Mouse (Mus musculus): ENCODE data around the gene Rpl13a. TPM values are rescaled to one million over a fixed set of nuclear protein-coding genes. Genes with fewer than 3 reads are reported as not detected.

Gene Rpl13a
- total and polyA plus RNA-seq, 2 experiments from 2014 or later: 701 to 1,048 TPM

DNA sequence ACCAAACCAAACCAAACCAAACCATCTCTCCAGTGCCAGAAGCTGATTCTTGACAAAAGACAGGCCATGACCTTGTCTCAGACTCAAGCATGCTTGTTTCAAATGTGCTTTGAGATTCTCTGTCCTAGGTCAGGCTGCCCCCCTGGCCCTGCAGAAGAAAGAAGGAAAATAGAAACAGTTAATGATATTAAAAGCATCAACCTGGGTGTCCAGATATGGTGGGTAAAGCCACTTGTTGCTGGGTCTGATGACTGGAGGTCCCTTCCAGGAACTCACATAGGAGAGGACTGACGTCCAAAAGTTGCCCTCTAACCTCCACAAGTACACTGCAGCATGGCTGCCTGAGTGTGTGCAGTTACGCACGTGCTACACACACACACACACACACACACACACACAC lies 32.3 kb upstream of the Rpl13a start:
- no peak overlapping the region for H3K4me2 ChIP-seq (ENCODE audit: low read depth, low read length, poor library complexity, severe bottlenecking)
- peaks cover 28% of the 10 kb centered on the region for H3K36me3 ChIP-seq (ENCODE audit: insufficient read depth, low read length)
- WGBS: 88% methylated on average over 3 of the region's 3 CpGs
- no peaks in the 10 kb centered on the region for H3K9me3 ChIP-seq (ENCODE audit: low read length)
- H3K4me1 ChIP-seq (ENCODE audit: insufficient read depth, low read length): peaks cover 8% of the 10 kb centered on the region; the same call in 1 of the 2 replicates
- H3K4me3 ChIP-seq (ENCODE audit: low read depth, low read length): no peak overlapping the region
- TF ChIP-seq CTCF (IDR thresholded peaks at IDR 0.05): no peak
- H3K9ac ChIP-seq (replicated peaks; ENCODE audit: low read length, poor library complexity, severe bottlenecking): no peak overlapping the region
- H3K27ac ChIP-seq (ENCODE audit: low read depth, low read length): no peak overlapping the region
- DNase-seq (ENCODE audit: low spot score) (no peak), ATAC-seq (ENCODE audit: low FRiP score) (no peak)
- peaks cover 22% of the 10 kb centered on the region for H3K27me3 ChIP-seq (ENCODE audit: insufficient read depth, low read length)

DNA sequence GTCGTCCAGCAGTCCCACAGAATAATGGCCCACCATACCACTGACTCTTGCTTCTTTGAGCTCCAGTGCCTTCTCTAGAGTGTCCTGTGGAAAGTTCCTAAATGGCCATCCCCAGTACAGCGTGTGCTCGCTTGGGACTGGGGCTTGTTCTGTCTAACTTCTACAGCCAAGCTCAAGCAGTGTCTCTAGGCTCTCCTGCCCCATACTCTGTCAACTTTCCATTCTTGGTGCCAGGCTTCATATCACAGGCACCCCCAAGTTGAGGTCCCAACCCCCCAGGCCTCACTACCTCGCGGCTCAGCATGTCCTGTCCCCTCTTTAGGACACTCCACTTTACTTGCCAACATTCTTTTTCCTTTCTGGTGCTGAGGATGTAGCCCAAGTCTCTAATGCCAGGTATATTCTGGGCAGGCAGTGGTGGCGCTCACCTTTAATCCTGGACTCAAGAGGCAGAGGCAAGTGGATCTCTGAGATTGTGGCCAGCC lies 31.8 kb upstream of the Rpl13a start:
- 96% methylated on average over 6 of the region's 6 CpGs for WGBS
- H3K9me3 ChIP-seq (ENCODE audit: low read length): no peaks in the 10 kb centered on the region
- H3K9ac ChIP-seq (replicated peaks; ENCODE audit: low read length, poor library complexity, severe bottlenecking): no peak overlapping the region
- no peak overlapping the region for H3K27ac ChIP-seq (ENCODE audit: low read depth, low read length)
- H3K36me3 ChIP-seq (ENCODE audit: insufficient read depth, low read length): peaks cover 28% of the 10 kb centered on the region
- ATAC-seq (ENCODE audit: low FRiP score) (no peak), DNase-seq (ENCODE audit: low spot score) (no peak)
- peaks cover 17% of the 10 kb centered on the region for H3K27me3 ChIP-seq (ENCODE audit: insufficient read depth, low read length)
- TF ChIP-seq CTCF (IDR thresholded peaks at IDR 0.05): no peak
- no peak overlapping the region for H3K4me3 ChIP-seq (ENCODE audit: low read depth, low read length)
- no peak overlapping the region for H3K4me2 ChIP-seq (ENCODE audit: low read depth, low read length, poor library complexity, severe bottlenecking)
- peaks cover 8% of the 10 kb centered on the region; the same call in 1 of the 2 replicates for H3K4me1 ChIP-seq (ENCODE audit: insufficient read depth, low read length)

DNA sequence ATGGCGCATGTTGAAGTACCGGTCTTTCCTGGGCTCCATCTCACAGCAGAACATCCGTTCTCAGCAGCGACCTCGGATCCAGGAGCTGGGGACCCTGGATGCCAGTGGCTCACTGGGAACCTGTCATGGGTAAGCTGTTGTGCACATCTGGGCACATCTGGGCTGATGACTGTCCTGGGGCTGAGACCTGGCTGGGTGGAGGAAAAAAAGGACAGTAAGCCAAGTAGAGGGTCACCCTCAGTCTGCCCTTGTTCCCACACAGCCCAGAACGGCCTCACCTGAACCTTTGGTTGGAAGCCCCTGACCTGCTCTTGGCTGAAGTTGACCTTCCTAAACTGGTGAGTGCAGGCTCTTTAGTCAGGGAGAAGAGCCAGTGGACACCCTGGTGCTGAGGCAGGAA lies 30.4 kb upstream of the Rpl13a start:
- Histone ChIP-seq H3K4me3 (ENCODE audit: low read depth, low read length) (no peak overlapping the region), H3K36me3 (ENCODE audit: insufficient read depth, low read length) (peaks cover 28% of the 10 kb centered on the region), H3K27me3 (ENCODE audit: insufficient read depth, low read length) (peaks cover 3% of the 10 kb centered on the region; the same call in 1 of the 2 replicates), H3K9ac (replicated peaks; ENCODE audit: low read length, poor library complexity, severe bottlenecking) (no peak overlapping the region), H3K4me2 (ENCODE audit: low read depth, low read length, poor library complexity, severe bottlenecking) (no peak overlapping the region), H3K27ac (ENCODE audit: low read depth, low read length) (no peak overlapping the region), H3K4me1 (ENCODE audit: insufficient read depth, low read length) (peaks cover 8% of the 10 kb centered on the region; the same call in 1 of the 2 replicates), H3K9me3 (ENCODE audit: low read length) (no peaks in the 10 kb centered on the region)
- TF ChIP-seq CTCF (IDR thresholded peaks at IDR 0.05): no peak
- 92% methylated on average over 6 of the region's 6 CpGs for WGBS
- DNase-seq (ENCODE audit: low spot score) (no peak), ATAC-seq (ENCODE audit: low FRiP score) (no peak)

DNA sequence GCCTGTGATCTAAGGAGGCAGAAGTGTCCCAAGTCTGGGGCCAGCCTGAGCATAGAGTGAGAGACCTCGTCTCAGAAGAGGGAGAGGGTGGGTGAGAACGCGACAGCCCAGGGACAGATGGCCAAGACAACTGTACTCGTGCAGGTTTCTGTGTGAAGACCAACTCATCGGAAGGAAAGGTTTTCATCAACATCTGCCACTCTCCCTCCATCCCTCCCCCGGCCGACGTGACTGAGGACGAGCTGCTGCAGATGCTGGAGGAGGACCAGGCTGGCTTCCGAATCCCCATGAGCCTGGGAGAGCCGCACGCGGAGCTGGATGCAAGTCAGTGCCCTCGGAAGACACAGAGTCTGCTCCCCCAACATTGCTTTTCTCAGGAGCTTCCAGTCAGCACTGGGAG lies 28.9 kb upstream of the Rpl13a start:
- no peak for TF ChIP-seq CTCF (IDR thresholded peaks at IDR 0.05)
- Histone ChIP-seq H3K4me1 (ENCODE audit: insufficient read depth, low read length) (0 out of 2 replicates have a peak, but pooled peaks cover 3% of the 10 kb centered on the region), H3K4me2 (ENCODE audit: low read depth, low read length, poor library complexity, severe bottlenecking) (no peak overlapping the region), H3K4me3 (ENCODE audit: low read depth, low read length) (no peak overlapping the region), H3K36me3 (ENCODE audit: insufficient read depth, low read length) (peaks cover 28% of the 10 kb centered on the region), H3K9me3 (ENCODE audit: low read length) (no peaks in the 10 kb centered on the region), H3K27me3 (ENCODE audit: insufficient read depth, low read length) (no peaks in the 10 kb centered on the region), H3K27ac (ENCODE audit: low read depth, low read length) (no peak overlapping the region), H3K9ac (replicated peaks; ENCODE audit: low read length, poor library complexity, severe bottlenecking) (no peak overlapping the region)
- ATAC-seq (ENCODE audit: low FRiP score): no peak
- WGBS: 87% methylated on average over 14 of the region's 14 CpGs
- DNase-seq (ENCODE audit: low spot score): no peak

DNA sequence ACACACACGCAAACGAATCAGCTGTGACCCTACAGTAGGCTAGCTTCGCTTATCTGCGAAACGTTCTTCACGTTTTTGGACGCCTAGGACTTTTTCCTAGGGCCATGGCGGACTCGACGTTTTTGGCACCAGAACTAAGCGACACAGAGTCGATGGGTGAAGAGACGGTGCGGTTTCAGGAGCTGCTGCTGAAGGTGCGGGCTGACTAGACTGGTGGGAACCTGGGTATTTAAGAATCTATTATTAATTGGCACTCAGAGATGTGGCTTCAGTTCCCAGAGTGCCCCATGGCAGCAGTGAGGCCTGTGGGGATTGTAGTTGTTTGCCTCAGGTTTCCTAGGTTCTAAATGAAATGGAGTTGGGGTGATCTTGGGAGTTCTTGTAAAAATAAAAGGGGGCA lies 27.6 kb upstream of the Rpl13a start:
- 95% methylated on average over 15 of the region's 15 CpGs for WGBS
- DNase-seq (ENCODE audit: low spot score) (no peak), ATAC-seq (ENCODE audit: low FRiP score) (no peak)
- Histone ChIP-seq H3K4me3 (ENCODE audit: low read depth, low read length) (no peak overlapping the region), H3K4me1 (ENCODE audit: insufficient read depth, low read length) (no peaks in the 10 kb centered on the region), H3K27ac (ENCODE audit: low read depth, low read length) (no peak overlapping the region), H3K27me3 (ENCODE audit: insufficient read depth, low read length) (no peaks in the 10 kb centered on the region), H3K36me3 (ENCODE audit: insufficient read depth, low read length) (peaks cover 28% of the 10 kb centered on the region), H3K9ac (replicated peaks; ENCODE audit: low read length, poor library complexity, severe bottlenecking) (no peak overlapping the region), H3K4me2 (ENCODE audit: low read depth, low read length, poor library complexity, severe bottlenecking) (no peak overlapping the region), H3K9me3 (ENCODE audit: low read length) (no peaks in the 10 kb centered on the region)
- TF ChIP-seq CTCF (IDR thresholded peaks at IDR 0.05): no peak

DNA sequence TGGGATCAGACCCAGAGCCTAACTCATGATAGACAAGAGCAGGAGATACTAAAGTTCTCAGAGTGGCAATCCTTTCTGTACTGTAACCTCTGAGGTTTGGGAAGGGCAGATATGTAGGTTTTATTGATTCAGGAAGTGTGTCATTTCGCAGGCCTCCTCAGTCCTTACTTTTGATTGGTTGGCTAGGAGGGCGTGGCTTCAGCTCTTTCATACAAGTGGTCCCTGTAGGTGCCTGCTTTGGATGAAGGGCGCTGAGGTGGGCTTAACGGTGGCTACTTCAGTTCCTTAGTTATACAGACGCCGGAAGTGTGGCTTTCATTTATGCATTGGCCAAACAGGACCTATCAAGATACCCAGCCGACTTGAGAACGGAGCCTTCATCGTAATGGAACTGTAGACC lies 27.0 kb upstream of the Rpl13a start:
- H3K27ac ChIP-seq (ENCODE audit: low read depth, low read length): no peak overlapping the region
- H3K4me2 ChIP-seq (ENCODE audit: low read depth, low read length, poor library complexity, severe bottlenecking): peak overlapping the region; percentile 69
- DNase-seq (ENCODE audit: low spot score) (no peak), ATAC-seq (ENCODE audit: low FRiP score) (no peak)
- H3K4me1 ChIP-seq (ENCODE audit: insufficient read depth, low read length): no peaks in the 10 kb centered on the region
- H3K27me3 ChIP-seq (ENCODE audit: insufficient read depth, low read length): no peaks in the 10 kb centered on the region
- WGBS: 87% methylated on average over 9 of the region's 9 CpGs
- no peak overlapping the region for H3K4me3 ChIP-seq (ENCODE audit: low read depth, low read length)
- TF ChIP-seq CTCF (IDR thresholded peaks at IDR 0.05): no peak
- H3K9me3 ChIP-seq (ENCODE audit: low read length): no peaks in the 10 kb centered on the region
- no peak overlapping the region for H3K9ac ChIP-seq (replicated peaks; ENCODE audit: low read length, poor library complexity, severe bottlenecking)
- H3K36me3 ChIP-seq (ENCODE audit: insufficient read depth, low read length): peaks cover 28% of the 10 kb centered on the region

Measured in midbrain, postnatal 0 days (tissue).